Mouse (Mus musculus): ENCODE data around the gene Hdgf.

The Hdgf gene

GRCm38 (mm10) chr3:87907906-87908305, 1.8 kb downstream of the Hdgf start:
- DNase-seq (ENCODE audit: extremely low read depth, insufficient read length, low spot score), result no peak

DNA sequence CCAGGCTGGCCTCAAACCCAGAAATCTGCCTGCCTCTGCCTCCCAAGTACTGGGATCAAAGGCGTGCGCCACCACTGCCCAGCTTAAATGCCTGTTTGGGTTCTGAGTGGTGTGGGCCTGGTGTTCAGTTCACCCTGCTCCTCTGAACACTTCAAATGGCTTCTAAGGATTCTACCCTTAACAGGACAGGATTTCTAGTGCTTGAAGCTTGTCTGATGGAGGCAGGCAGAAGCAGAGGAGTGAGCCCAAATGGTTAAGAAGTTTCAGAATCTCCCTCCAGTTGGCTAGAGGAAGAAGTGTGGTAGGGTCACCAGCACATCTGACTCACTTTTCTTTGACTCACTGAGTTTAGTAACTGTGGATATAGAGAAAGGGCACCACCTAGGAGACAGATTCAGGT, 3.3 kb downstream of the Hdgf start:
- peak; percentile 36 for DNase-seq (ENCODE audit: extremely low read depth, insufficient read length, low spot score)

DNA sequence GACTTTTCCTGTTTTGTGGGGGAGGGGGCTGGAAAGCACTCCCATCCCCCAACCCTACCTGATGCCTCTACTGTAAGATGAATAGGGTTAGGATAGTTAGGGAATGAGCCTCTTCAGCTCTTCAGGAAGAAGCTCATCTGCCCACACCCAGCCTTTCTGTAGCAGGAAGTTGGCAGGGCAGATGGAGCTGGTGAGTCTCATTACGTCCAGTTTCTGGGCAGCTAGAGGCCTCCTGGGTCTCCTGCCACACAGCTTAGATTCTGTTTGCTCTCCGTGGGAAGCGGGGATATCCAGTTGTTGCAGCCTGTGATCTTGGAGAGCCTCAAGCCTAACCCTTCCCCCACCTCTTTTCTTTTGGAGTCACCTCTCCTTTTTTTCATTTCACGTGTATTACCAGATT, 3.8 kb downstream of the Hdgf start:
- DNase-seq (ENCODE audit: extremely low read depth, insufficient read length, low spot score), result peak; percentile 39

- peak; percentile 93 for DNase-seq (ENCODE audit: extremely low read depth, insufficient read length, low spot score)
These were observed 4.5 kb downstream of the Hdgf start for GRCm38 (mm10) chr3:87910573-87911141.

DNA sequence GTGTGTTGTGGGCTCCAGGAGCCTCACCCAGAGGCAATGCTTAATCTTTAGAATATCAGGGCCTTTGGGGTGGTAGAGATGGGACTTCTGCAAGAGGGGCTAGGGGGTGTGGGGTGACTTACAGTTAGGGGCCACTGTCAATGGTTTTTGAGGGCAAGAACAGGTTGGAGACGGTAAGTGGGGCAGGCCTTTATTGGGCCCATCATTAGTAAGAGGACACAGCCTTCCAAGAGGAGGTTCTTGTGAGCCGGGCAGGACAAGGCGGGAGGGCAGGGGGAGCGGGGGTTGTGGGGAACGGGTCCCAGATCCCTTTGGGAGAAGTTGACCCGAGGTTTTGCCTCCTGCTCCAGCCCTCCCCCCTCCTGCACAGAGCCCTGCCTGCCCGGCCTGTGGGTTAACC, 7.4 kb downstream of the Hdgf start:
- no peak for DNase-seq (ENCODE audit: extremely low read depth, insufficient read length, low spot score)

DNA sequence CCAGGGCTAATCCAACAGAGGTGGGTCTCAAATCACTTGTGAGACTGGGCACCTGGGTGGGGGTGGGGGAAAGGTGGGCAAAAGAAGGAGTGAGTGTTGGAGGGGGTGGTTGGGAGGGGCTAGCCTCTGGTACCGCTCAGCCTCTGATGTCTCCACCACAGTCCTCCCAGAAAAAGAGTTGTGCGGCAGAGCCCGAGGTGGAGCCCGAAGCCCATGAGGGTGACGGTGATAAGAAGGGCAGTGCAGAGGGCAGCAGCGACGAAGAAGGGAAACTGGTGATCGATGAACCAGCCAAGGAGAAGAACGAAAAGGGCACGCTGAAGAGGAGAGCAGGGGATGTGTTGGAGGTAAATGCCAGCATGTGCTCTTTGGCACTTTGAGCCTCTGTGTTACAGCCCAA, 7.8 kb downstream of the Hdgf start:
- DNase-seq (ENCODE audit: extremely low read depth, insufficient read length, low spot score), result no peak

- DNase-seq (ENCODE audit: extremely low read depth, insufficient read length, low spot score), result no peak
These were observed 10.9 kb downstream of the Hdgf start for GRCm38 (mm10) chr3:87916990-87917389.

DNA sequence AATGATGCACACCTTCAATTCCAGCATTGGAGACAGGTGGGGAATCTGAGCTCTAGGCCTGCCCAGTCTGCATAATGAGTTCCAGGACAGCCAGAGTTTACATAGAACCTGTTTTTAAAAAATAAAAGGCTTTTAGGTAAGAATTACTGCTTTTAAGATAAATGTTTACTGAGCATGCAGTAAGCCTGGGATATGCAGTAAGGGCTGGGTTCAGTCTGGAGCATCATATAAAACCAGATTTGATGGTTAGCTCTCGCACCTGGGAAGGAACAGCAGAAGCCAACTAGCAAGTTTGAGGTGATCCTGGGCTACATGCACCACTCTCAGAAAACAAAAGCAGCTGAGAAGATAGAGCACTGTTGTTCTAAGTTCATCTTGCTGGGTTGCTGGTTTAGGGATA, 12.4 kb downstream of the Hdgf start:
- no peak for DNase-seq (ENCODE audit: extremely low read depth, insufficient read length, low spot score)

DNA sequence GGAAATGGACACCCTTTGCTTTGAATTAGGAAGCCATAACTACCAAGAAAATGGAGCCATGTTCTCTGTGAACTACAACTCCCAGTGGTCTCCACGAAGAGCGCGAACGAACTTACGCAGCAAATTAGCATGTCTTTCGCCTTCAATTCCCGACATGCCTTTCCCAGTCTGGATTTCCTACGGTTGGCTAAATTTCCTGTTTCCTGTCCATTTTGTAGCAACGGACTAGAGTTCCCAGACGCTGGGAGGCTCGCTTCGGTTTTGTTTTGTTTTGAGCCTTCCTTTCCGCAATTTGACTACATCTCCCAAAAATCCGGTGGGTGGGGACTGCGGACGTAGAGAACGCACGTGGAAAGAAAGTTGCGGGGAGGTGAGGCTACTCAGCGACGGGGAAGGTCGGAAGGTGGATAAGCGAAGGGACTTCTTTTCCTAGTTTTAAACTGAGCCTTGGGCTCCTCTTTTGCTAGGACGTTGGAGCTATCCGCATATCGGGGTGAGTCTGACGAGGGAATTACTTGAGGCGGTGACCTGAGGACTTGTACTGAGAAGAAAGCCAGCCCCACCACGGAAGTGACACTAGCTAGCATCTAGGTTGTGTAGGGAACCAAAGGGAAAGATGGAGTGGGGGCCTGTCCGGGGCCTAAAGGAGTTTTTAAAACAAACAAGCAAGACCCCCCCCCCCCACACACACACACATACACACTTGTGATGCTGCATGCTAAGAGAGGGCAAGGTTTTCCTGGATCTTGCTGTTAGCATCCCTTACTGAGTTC, 13.4 kb downstream of the Hdgf start, which contains the start of gene Mrpl24:
Gene Mrpl24, plus strand, starts transcription at position 171 of the 773 bp plus-strand sequence.
- peak; percentile 76 for DNase-seq (ENCODE audit: extremely low read depth, insufficient read length, low spot score)

GRCm38 (mm10) chr3:87920270-87920943, 14.3 kb downstream of the Hdgf start:
- DNase-seq (ENCODE audit: extremely low read depth, insufficient read length, low spot score), result no peak

DNA sequence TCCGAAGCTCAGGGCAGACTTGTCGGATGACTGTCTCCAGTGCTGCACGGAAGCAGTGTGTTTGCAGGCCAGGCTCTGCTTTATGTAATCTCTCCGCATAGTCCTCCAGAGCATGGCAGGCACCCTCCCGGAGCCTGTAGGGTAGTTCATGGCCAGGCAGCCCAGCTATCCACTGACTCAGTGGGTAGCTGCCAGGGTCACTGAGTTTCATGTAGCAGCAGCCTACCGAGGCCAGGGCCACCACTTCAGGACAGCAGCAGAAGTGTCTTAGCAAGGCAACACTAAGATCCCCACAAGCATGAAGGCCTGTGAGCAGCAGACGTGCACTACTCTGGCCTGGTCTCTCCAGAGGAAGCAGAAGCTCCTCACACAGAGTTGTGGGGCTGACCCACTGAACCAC, 18.9 kb downstream of the Hdgf start:
- no peak for DNase-seq (ENCODE audit: extremely low read depth, insufficient read length, low spot score)

- DNase-seq (ENCODE audit: extremely low read depth, insufficient read length, low spot score), result no peak
These were observed 21.3 kb downstream of the Hdgf start for GRCm38 (mm10) chr3:87927452-87927851.

GRCm38 (mm10) chr3:87929341-87930077, 23.4 kb downstream of the Hdgf start:
- DNase-seq (ENCODE audit: extremely low read depth, insufficient read length, low spot score), result no peak

- peak; percentile 98 for DNase-seq (ENCODE audit: extremely low read depth, insufficient read length, low spot score)
These were observed 24.1 kb downstream of the Hdgf start, which contains the start of the genes Isg20l2 and Rrnad1 for GRCm38 (mm10) chr3:87930078-87930795. Gene Isg20l2 (plus strand): TSS chr3:87930314. Gene Rrnad1 (minus strand): TSS chr3:87930717.

GRCm38 (mm10) chr3:87934026-87934425, 27.9 kb downstream of the Hdgf start:
- DNase-seq (ENCODE audit: extremely low read depth, insufficient read length, low spot score), result no peak

DNA sequence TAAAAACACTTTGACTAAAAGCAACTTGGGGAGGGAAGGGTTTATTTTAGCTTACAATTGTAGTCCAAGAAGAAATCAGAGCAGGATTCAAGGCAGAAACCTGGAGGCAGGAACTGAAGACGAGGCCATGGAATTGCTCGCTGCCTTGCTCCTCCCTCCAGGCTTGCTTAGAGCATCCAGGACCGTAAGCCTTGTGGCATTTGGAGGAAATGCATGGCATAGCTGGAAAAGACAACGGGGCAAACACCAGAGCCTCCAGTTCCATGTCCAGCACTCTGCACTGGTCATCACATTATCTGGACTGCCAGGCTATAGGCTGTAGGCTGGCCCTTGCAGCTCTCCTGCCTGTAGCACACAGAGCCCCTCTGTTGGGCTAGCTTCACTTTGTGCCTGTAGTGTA, 28.4 kb downstream of the Hdgf start:
- DNase-seq (ENCODE audit: extremely low read depth, insufficient read length, low spot score), result no peak

- DNase-seq (ENCODE audit: extremely low read depth, insufficient read length, low spot score), result no peak
These were observed 29.1 kb downstream of the Hdgf start for GRCm38 (mm10) chr3:87935201-87935600.

- peak; percentile 46 for DNase-seq (ENCODE audit: extremely low read depth, insufficient read length, low spot score)
These were observed 29.7 kb downstream of the Hdgf start for GRCm38 (mm10) chr3:87935776-87936175.

DNA sequence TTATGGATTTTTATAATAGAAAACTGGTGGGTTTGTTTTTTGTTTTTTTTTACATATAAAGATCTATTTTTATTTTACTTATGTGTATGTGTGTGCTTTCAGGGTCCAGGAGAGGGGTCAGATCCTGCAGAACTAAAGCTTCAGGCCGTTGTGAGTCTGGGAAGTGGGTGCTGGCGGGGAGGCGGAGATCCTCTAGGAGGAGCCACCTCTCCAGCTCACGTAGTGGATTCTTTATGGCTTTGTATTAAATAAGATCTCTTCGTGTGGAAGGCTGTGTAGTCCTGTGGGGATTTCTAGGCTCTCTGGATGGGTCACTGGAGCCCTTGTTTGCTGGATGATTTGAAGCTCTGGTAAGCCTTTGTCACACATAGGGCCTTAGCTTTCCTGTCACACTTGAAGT, 34.5 kb downstream of the Hdgf start:
- no peak for DNase-seq (ENCODE audit: extremely low read depth, insufficient read length, low spot score)

DNA sequence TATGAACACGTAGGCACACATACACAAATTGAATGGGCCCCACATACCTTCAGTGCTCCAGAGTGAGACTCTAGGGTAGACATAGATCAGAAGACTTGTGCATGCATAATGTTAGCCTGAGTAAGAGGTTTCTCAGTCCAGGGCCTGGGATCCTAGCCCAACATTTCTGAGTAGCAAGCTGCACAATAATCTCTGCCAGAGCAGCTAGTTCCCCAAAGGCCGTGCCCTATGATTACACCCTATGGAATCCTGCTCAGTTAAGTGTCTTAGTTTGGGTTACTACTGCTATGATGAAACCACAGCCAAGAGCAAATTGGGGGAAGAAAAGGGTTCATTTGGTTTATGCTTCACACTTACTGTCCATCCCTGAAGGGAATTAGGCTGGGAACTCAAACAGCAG, 36.4 kb downstream of the Hdgf start:
- DNase-seq (ENCODE audit: extremely low read depth, insufficient read length, low spot score), result peak; percentile 50
